Mouse (Mus musculus) lung, embryonic 16.5 days (tissue): Measurements from ENCODE around the gene Osbpl10. TPM values are rescaled to one million over a fixed set of nuclear protein-coding genes. Genes with fewer than 3 reads are reported as not detected.

Experiments
- ATAC-seq: fragments of 200-750 bp; cut with Nextera tagmentation; 2 replicates; pipeline ENCODE4 v1.8.0; 2017; ENCODE audit warnings: low read depth, mild to moderate bottlenecking, moderate library complexity
- H3K27ac ChIP-seq: fragments of 300-500 bp; sonication (generic); 2 replicates; pipeline ENCODE4 v1.5.1; 2014; ENCODE audit warnings: mild to moderate bottlenecking, control low read depth, low read length
- H3K27me3 ChIP-seq: fragments of 300-500 bp; sonication (generic); 2 replicates; pipeline ENCODE4 v1.6.1; 2014; ENCODE audit warnings: low read depth, low read length, mixed read lengths; ENCODE audit not compliant: control insufficient read depth, insufficient read depth
- H3K36me3 ChIP-seq: fragments of 300-500 bp; sonication (generic); 2 replicates; pipeline ENCODE4 v1.6.1; 2014; ENCODE audit warnings: low read length; ENCODE audit not compliant: control insufficient read depth, insufficient read depth
- H3K4me1 ChIP-seq: fragments of 300-500 bp; sonication (generic); replicated peaks from 2 replicates; pipeline ENCODE4 v1.6.1; 2014; ENCODE audit warnings: low read length, mixed read lengths; ENCODE audit not compliant: control insufficient read depth, insufficient read depth
- H3K4me2 ChIP-seq: fragments of 300-500 bp; sonication (generic); 2 replicates; pipeline ENCODE4 v1.6.1; 2014; ENCODE audit warnings: low read depth, low read length, control low read depth
- H3K4me3 ChIP-seq: fragments of 300-500 bp; sonication (generic); 2 replicates; pipeline ENCODE4 v1.5.1; 2014; ENCODE audit warnings: mild to moderate bottlenecking, low read length, control low read depth
- H3K9ac ChIP-seq: fragments of 300-500 bp; sonication (generic); 2 replicates; pipeline ENCODE4 v1.6.1; 2014; ENCODE audit warnings: low read length, control low read depth
- H3K9me3 ChIP-seq: fragments of 300-500 bp; sonication (generic); 2 replicates; pipeline ENCODE4 v1.6.1; 2016; ENCODE audit warnings: low read length; ENCODE audit not compliant: control insufficient read depth
- whole genome bisulfite sequencing: fragments of 180-500 bp; shearing (Covaris S2); extraction: QIAGEN DNeasy Blood & Tissue Kit; methylation state at CpG from one replicate; pipeline ENCODE4 v1.1.7; 2014; 5-methylcytosine and 5-hydroxymethylcytosine counted together
- polyA plus RNA-seq: library from polyadenylated mRNA; unstranded; fragments of >200 nt; fragmentation: Nextera tagmentation; extraction: Ambion mirVana; gene quantifications from 2 replicates; pipeline ENCODE4 v1.2.1, GENCODE M21; 2015

Gene Osbpl10
- polyA plus RNA-seq, 1 experiment from 2014 or later, result 2.2 TPM

GRCm38 (mm10) chr9:115237943-115238342, 259.6 kb downstream of the Osbpl10 start:
- Histone ChIP-seq H3K4me1 (no peaks in the 10 kb centered on the region), H3K9me3 (no peaks in the 10 kb centered on the region), H3K27ac (no peak overlapping the region), H3K4me3 (no peak overlapping the region), H3K36me3 (peaks cover 24% of the 10 kb centered on the region), H3K9ac (no peak overlapping the region), H3K4me2 (no peak overlapping the region), H3K27me3 (no peaks in the 10 kb centered on the region)
- no peak for ATAC-seq

DNA sequence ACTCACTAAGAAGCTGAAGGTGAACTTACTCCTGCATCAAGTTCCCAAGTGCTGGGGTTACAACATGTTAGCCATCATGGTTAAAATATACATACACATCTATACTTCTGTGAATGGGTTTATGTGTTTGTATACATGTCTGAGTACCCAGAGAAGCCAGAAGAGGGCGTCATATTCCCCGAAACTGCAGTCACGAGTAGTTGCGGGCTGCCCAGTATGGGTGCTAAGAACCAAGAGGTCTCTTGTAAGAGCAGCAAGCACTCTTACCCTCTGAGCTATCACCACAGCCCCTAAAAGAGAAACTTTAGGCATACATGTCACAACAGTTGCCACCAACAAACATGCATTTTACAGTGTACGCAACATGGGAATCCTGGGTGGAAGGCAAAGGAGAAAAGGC, 261.5 kb downstream of the Osbpl10 start:
- 88% methylated on average over 5 of the region's 5 CpGs for whole genome bisulfite sequencing
- no peak for ATAC-seq
- H3K27me3 ChIP-seq, result no peaks in the 10 kb centered on the region

DNA sequence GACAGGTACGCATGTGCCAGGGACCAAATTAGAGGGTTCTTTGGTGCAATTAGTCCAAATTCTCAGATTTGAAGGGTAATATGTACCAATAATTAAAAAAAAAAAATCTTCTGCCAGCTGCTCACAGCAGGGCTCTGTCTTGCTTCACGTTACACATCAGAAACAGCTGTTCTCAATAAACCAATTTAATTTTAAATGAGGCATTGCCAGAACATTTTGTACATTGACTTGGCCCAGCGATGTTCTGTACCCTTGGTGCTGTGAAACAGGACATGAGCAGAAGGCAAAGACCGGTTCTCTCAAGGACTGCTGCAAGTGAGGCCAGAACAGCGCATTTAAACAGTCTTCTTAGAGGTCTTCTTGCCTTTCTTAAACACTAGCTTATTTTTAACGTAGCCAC, 265.3 kb downstream of the Osbpl10 start:
- WGBS, result 73% methylated on average over 6 of the region's 6 CpGs
- no peaks in the 10 kb centered on the region for H3K27me3 ChIP-seq
- H3K4me1 ChIP-seq, result peaks cover 3% of the 10 kb centered on the region; the same call in 1 of the 2 replicates
- no peak overlapping the region for H3K9ac ChIP-seq
- no peaks in the 10 kb centered on the region for H3K9me3 ChIP-seq
- no peak overlapping the region; the same call in 1 of the 2 replicates for H3K27ac ChIP-seq
- ATAC-seq, result peak; percentile 63
- H3K36me3 ChIP-seq, result peaks cover 49% of the 10 kb centered on the region
- H3K4me3 ChIP-seq, result no peak overlapping the region
- H3K4me2 ChIP-seq, result no peak overlapping the region

More for the DNA sequence above, 261.5 kb downstream of the Osbpl10 start:
- Histone ChIP-seq H3K36me3 (peaks cover 34% of the 10 kb centered on the region), H3K4me2 (no peak overlapping the region), H3K27ac (no peak overlapping the region), H3K4me1 (peaks cover 2% of the 10 kb centered on the region; the same call in 1 of the 2 replicates), H3K4me3 (no peak overlapping the region), H3K9ac (no peak overlapping the region), H3K9me3 (no peaks in the 10 kb centered on the region)

GRCm38 (mm10) chr9:115245092-115245491, 266.7 kb downstream of the Osbpl10 start:
- Histone ChIP-seq H3K4me2 (no peak overlapping the region), H3K4me3 (no peak overlapping the region), H3K27me3 (no peaks in the 10 kb centered on the region), H3K9me3 (no peaks in the 10 kb centered on the region), H3K36me3 (peaks cover 53% of the 10 kb centered on the region), H3K4me1 (peaks cover 3% of the 10 kb centered on the region; the same call in 1 of the 2 replicates), H3K9ac (no peak overlapping the region), H3K27ac (no peak overlapping the region)
- peak; percentile 72 for ATAC-seq
- WGBS, result 63% methylated on average over 6 of the region's 6 CpGs

DNA sequence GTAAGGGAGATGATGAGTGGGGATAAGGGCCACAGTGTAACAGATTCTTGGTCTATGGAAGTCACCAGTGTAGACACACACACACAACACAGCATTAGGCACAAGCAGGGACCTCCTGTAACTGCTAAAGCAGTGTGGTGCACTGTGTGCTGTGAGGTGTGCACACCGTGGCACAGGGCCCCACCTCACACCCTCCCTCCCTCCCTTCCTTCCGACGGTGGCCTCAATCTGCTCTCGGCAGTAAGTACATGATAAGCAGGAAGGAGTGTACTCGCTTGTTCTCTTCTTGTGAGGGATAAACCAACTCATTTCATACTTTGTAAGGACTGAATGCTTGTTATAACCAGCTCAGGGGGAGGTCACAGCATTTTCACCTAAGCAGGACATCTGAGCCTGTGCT, 270.8 kb downstream of the Osbpl10 start:
- no peak overlapping the region for H3K4me3 ChIP-seq
- H3K4me2 ChIP-seq, result no peak overlapping the region
- H3K9ac ChIP-seq, result no peak overlapping the region
- peaks cover 3% of the 10 kb centered on the region; the same call in 1 of the 2 replicates for H3K4me1 ChIP-seq
- H3K36me3 ChIP-seq, result peaks cover 49% of the 10 kb centered on the region
- WGBS, result 51% methylated on average over 5 of the region's 5 CpGs
- no peak for ATAC-seq
- H3K27ac ChIP-seq, result no peak overlapping the region
- H3K9me3 ChIP-seq, result no peaks in the 10 kb centered on the region
- H3K27me3 ChIP-seq, result no peaks in the 10 kb centered on the region

GRCm38 (mm10) chr9:115257733-115258286, 279.4 kb downstream of the Osbpl10 start:
- Histone ChIP-seq H3K27me3 (no peaks in the 10 kb centered on the region), H3K27ac (no peak overlapping the region), H3K9ac (no peak overlapping the region), H3K4me3 (no peak overlapping the region), H3K4me2 (no peak overlapping the region), H3K4me1 (no peaks in the 10 kb centered on the region), H3K36me3 (peaks cover 25% of the 10 kb centered on the region), H3K9me3 (no peaks in the 10 kb centered on the region)
- ATAC-seq, result no peak
- 68% methylated on average over 6 of the region's 6 CpGs for WGBS

GRCm38 (mm10) chr9:115259866-115260265, 281.5 kb downstream of the Osbpl10 start:
- ATAC-seq, result no peak
- Histone ChIP-seq H3K4me2 (no peak overlapping the region), H3K9me3 (no peaks in the 10 kb centered on the region), H3K9ac (no peak overlapping the region), H3K27me3 (no peaks in the 10 kb centered on the region), H3K27ac (no peak overlapping the region), H3K4me3 (no peak overlapping the region), H3K36me3 (peaks cover 21% of the 10 kb centered on the region), H3K4me1 (no peaks in the 10 kb centered on the region)
- 89% methylated on average over 4 of the region's 4 CpGs for WGBS

DNA sequence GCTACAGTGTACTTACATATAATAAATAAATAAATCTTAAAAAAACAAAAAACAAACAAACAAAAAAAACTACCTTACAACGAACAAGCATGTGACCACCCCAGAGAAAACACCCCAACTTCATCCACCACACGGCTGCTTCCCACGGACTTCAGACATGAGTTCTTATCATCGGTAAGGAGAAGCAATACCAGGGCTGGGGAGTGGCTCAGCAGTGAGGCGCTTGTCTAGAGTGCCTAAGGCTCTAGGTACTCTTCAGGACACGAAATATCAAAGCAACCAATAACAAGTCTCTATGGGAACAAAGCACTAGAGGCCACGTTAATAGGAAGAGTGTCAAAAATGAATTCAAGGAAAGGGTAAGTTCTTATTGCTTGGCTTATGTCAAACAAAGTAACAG, 282.1 kb downstream of the Osbpl10 start:
- WGBS, result 76% methylated on average over 7 of the region's 7 CpGs
- Histone ChIP-seq H3K9me3 (no peaks in the 10 kb centered on the region), H3K4me2 (no peak overlapping the region), H3K4me3 (no peak overlapping the region), H3K27me3 (no peaks in the 10 kb centered on the region), H3K9ac (no peak overlapping the region), H3K27ac (no peak overlapping the region), H3K4me1 (no peaks in the 10 kb centered on the region), H3K36me3 (peaks cover 19% of the 10 kb centered on the region)
- ATAC-seq, result no peak

DNA sequence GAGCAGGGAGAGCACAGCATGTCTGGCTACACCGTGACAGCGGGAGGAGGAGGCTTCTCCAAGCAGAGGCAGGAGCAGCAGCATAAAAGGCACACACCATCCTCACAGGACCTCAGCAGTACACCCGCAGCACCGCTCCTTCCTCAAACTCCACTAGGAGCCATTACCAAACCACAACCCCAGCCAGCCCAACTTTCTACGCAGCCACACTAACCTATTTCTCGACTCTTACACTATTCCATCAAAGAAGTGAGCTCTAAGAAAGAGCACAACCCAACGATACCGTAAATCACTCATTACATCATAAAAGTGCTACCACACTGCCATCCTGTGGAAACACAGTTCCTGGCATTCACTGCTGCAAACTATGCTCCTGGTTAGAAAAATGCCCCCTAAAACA, 283.1 kb downstream of the Osbpl10 start:
- H3K4me3 ChIP-seq, result no peak overlapping the region
- H3K9ac ChIP-seq, result no peak overlapping the region
- peaks cover 22% of the 10 kb centered on the region for H3K36me3 ChIP-seq
- H3K4me1 ChIP-seq, result no peaks in the 10 kb centered on the region
- no peak for ATAC-seq
- no peaks in the 10 kb centered on the region for H3K9me3 ChIP-seq
- no peak overlapping the region for H3K4me2 ChIP-seq
- H3K27me3 ChIP-seq, result no peaks in the 10 kb centered on the region
- 70% methylated on average over 8 of the region's 8 CpGs for WGBS
- no peak overlapping the region for H3K27ac ChIP-seq

GRCm38 (mm10) chr9:115261896-115262295, 283.5 kb downstream of the Osbpl10 start:
- Histone ChIP-seq H3K4me3 (no peak overlapping the region), H3K27me3 (no peaks in the 10 kb centered on the region), H3K4me2 (no peak overlapping the region), H3K9ac (no peak overlapping the region), H3K9me3 (no peaks in the 10 kb centered on the region), H3K4me1 (no peaks in the 10 kb centered on the region), H3K36me3 (peaks cover 19% of the 10 kb centered on the region), H3K27ac (no peak overlapping the region)
- ATAC-seq, result no peak
- WGBS, result 77% methylated on average over 5 of the region's 5 CpGs
